Mouse (Mus musculus) embryonic facial prominence, embryonic 14.5 days (tissue): Measurements from ENCODE around the gene Mecp2. TPM values are rescaled to one million over a fixed set of nuclear protein-coding genes. Genes with fewer than 3 reads are reported as not detected.

ENCODE experiments used
- ATAC-seq: fragments of 200-750 bp; cut with Nextera tagmentation; 2 replicates; pipeline ENCODE4 v1.8.0; 2017; ENCODE audit warnings: low read depth, moderate number of reproducible peaks, moderate TSS enrichment
- DNase-seq: peaks from one replicate; pipeline ENCODE4 v3.0.0-alpha.2; 2015; ENCODE audit warnings: low spot score
- H3K27ac ChIP-seq: fragments of 300-500 bp; sonication (generic); replicated peaks from 2 replicates; pipeline ENCODE4 v1.5.1; 2014; ENCODE audit warnings: low read depth, mild to moderate bottlenecking, low read length, moderate library complexity
- H3K27me3 ChIP-seq: fragments of 300-500 bp; sonication (generic); replicated peaks from 2 replicates; pipeline ENCODE4 v1.6.1; 2014; ENCODE audit warnings: low read length; ENCODE audit not compliant: control insufficient read depth, insufficient read depth
- H3K36me3 ChIP-seq: fragments of 300-500 bp; sonication (generic); 2 replicates; pipeline ENCODE4 v1.6.1; 2014; ENCODE audit warnings: low read length, mixed read lengths; ENCODE audit not compliant: control insufficient read depth, insufficient read depth
- H3K4me1 ChIP-seq: fragments of 300-500 bp; sonication (generic); 2 replicates; pipeline ENCODE4 v1.6.1; 2014; ENCODE audit warnings: antibody characterized with exemption, low read length; ENCODE audit not compliant: control insufficient read depth, insufficient read depth
- H3K4me2 ChIP-seq: fragments of 300-500 bp; sonication (generic); 2 replicates; pipeline ENCODE4 v1.6.1; 2014; ENCODE audit warnings: low read depth, mild to moderate bottlenecking, low read length, moderate library complexity, mixed read lengths
- H3K4me3 ChIP-seq: fragments of 300-500 bp; sonication (generic); 2 replicates; pipeline ENCODE4 v1.5.1; 2014; ENCODE audit warnings: low read depth, mild to moderate bottlenecking, low read length
- H3K9ac ChIP-seq: fragments of 300-500 bp; sonication (generic); 2 replicates; pipeline ENCODE4 v1.6.1; 2014; ENCODE audit warnings: low read depth, mild to moderate bottlenecking, low read length, moderate library complexity, mixed read lengths
- H3K9me3 ChIP-seq: fragments of 300-500 bp; sonication (generic); 2 replicates; pipeline ENCODE4 v1.6.1; 2016; ENCODE audit warnings: low read length; ENCODE audit not compliant: control insufficient read depth
- WGBS: fragments of 180-500 bp; shearing (Covaris S2); extraction: QIAGEN DNeasy Blood & Tissue Kit; methylation state at CpG from one replicate; pipeline ENCODE4 v1.1.7; 2014; 5-methylcytosine and 5-hydroxymethylcytosine counted together
- microRNA counts: library from miRNA; unstranded; fragments of <30 nt; microRNA quantifications from one replicate; lab custom pipeline; 2017
- microRNA-seq: library from miRNA; unstranded; fragments of <30 nt; microRNA quantifications from one replicate; pipeline ENCODE4, GENCODE M21; 2016; ENCODE audit warnings: borderline number of aligned reads
- polyA plus RNA-seq: library from polyadenylated mRNA; unstranded; fragments of >200 nt; fragmentation: Nextera tagmentation; extraction: Ambion mirVana; gene quantifications from 2 replicates; pipeline ENCODE4 v1.2.1, GENCODE M21; 2014

The Mecp2 gene
- polyA plus RNA-seq, 1 experiment from 2014 or later, result 10.4 TPM

DNA sequence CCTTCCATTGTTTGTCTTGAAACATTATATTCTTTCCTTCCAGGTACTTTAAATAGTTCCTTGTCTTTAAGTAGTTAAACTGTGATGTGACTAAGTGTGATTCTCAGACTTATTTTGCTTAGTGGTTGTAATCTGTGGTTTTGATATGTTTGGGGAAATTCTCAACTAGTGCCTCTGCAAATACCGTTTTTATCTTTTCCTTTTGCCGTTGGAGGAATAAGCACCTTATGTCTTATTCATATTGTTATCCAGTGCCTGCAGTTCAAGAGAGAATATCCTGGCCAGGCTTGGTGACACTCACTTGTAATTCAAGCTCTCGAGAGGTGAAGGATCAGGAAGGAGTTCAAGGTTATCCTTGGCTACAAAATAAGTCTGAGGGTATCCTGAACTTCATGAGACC, 134.1 kb downstream of the Mecp2 start:
- H3K27ac ChIP-seq, result no peak overlapping the region

DNA sequence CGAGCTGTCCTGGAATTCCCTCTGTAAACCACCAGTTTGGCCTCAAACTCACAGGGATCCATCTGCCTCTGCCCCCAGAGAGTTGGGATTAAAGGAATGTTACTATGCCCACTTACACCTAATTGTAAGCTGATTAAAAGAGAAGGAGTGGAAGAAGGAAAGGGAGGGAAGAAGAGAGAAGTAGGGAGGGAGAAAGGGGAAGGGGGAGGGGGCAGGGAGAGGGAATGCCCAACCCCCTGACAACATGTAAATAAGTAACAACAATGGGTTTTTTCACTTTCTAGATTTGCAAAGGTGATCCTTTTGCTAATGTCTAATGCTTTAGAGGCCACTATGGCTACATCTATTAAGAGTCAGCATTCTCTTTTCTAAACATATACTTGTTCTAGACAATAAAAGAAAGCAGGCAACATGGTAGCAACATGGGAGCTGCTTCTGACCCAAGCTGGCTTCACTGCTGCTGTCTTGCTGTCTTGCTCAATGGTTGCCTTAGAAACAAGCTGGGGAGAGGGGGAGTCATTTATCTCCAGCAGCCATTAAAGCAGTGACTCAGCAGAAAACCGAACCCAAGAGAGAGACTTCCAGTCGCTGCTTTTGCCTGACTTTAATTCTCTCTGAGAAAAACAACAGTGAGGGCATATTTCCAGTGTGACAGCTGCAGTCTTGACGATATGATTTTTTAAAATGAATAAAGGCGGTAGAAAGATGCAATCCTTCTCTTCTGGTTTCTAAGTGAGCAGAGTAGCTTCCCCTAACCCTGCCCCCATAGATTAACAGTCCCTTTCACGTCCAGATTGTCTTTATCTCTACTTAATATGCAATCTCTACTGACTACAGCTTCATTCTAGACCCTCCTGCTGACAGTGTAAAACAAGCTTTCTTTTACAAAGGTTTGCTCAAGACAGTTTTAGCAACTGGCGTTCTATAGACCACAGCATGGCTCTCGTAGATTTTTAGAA, 136.0 kb downstream of the Mecp2 start:
- Histone ChIP-seq H3K27ac (peak overlapping the region; percentile 28; the same call in 1 of the 2 replicates), H3K4me3 (no peak overlapping the region), H3K4me2 (no peak overlapping the region), H3K27me3 (0 out of 2 replicates have a peak, but pooled peaks cover 4% of the 10 kb centered on the region), H3K9me3 (no peaks in the 10 kb centered on the region), H3K9ac (no peak overlapping the region), H3K36me3 (no peaks in the 10 kb centered on the region), H3K4me1 (no peaks in the 10 kb centered on the region)
- 22% methylated on average over 8 of the region's 8 CpGs for WGBS
- DNase-seq, result peak; percentile 84
- peak; percentile 78; the same call in 1 of the 2 replicates for ATAC-seq

More for the DNA sequence above, 134.1 kb downstream of the Mecp2 start:
- Histone ChIP-seq H3K4me3 (no peak overlapping the region), H3K4me2 (no peak overlapping the region), H3K4me1 (no peaks in the 10 kb centered on the region), H3K9me3 (no peaks in the 10 kb centered on the region), H3K9ac (no peak overlapping the region), H3K27me3 (no peaks in the 10 kb centered on the region), H3K36me3 (no peaks in the 10 kb centered on the region)
- ATAC-seq (no peak), DNase-seq (no peak)
- WGBS, result 83% methylated on average over 3 of the region's 3 CpGs

DNA sequence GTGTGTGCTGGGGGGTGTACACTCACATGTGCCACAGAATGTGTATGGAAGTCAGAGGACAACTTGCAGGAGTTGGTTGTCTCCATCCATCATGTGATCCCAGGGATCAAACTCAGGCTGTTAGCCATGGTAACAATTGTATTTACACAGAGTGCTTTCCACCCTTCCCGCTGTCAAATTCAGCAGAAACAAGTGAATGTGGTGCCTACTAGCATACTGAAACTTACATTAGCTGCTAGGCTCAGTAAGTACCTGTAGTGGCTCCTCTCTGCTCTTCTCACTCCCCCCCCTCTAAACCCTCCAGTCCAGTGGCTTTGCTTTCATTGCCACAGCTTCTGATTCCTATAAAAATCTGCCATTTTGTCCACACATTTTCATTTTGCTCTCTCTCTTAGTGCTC, 157.4 kb downstream of the Mecp2 start:
- ATAC-seq, result no peak
- no peak overlapping the region for H3K4me2 ChIP-seq
- H3K4me3 ChIP-seq, result no peak overlapping the region
- 91% methylated on average over 1 of the region's 1 CpGs for WGBS
- H3K9ac ChIP-seq, result no peak overlapping the region
- no peaks in the 10 kb centered on the region for H3K36me3 ChIP-seq
- H3K9me3 ChIP-seq, result no peaks in the 10 kb centered on the region
- H3K4me1 ChIP-seq, result no peaks in the 10 kb centered on the region
- no peak overlapping the region for H3K27ac ChIP-seq
- no peak for DNase-seq
- H3K27me3 ChIP-seq, result no peaks in the 10 kb centered on the region

MicroRNAs within 50 kb of the gene (microRNA counts, 519-probe panel; counts per million panel counts)
- microRNA mmu-miR-718 (lab: Ali Mortazavi, UCI), result 19.3 counts per million

Small RNA genes lying within 50 kb of the gene (microRNA-seq; reads per million reads assigned to microRNA genes)
- gene Mir5132 (0.83 reads per million), gene Mir718 (not detected)

Other genes starting within 250 kb of the Mecp2 start
- gene Avpr2, start 243.3 kb downstream of the Mecp2 start, polyA plus RNA-seq, result 0.14 TPM in 1 of 2 replicates, not detected in the other
- 9.7 and 10.2 TPM in 2 replicates for gene L1cam, start 239.3 kb downstream of the Mecp2 start, polyA plus RNA-seq
- gene Arhgap4, start 213.5 kb downstream of the Mecp2 start, polyA plus RNA-seq, result 2.3 and 4.5 TPM in 2 replicates
- gene Naa10, start 213.4 kb downstream of the Mecp2 start, polyA plus RNA-seq, result 102 and 110 TPM in 2 replicates
- gene Renbp, start 204.5 kb downstream of the Mecp2 start, polyA plus RNA-seq, result 36.1 and 38.1 TPM in 2 replicates
- 60.2 and 63.6 TPM in 2 replicates for gene Hcfc1, start 169.0 kb downstream of the Mecp2 start, polyA plus RNA-seq
- 43.3 and 48.2 TPM in 2 replicates for gene Irak1, start 111.4 kb downstream of the Mecp2 start, polyA plus RNA-seq
- gene Opn1mw, start 7.9 kb downstream of the Mecp2 start, polyA plus RNA-seq, result not detected in 2 replicates
- gene Tex28, start 32.5 kb upstream of the Mecp2 start, polyA plus RNA-seq, result not detected in 2 replicates
- gene Tktl1, start 41.9 kb upstream of the Mecp2 start, polyA plus RNA-seq, result not detected in 2 replicates
- gene Flna, start 114.5 kb upstream of the Mecp2 start, polyA plus RNA-seq, result 284 and 324 TPM in 2 replicates
- gene Emd, start 119.3 kb upstream of the Mecp2 start, polyA plus RNA-seq, result 26.1 and 26.9 TPM in 2 replicates
- 898 and 935 TPM in 2 replicates for gene Rpl10, start 135.4 kb upstream of the Mecp2 start, polyA plus RNA-seq
- 61.5 and 63.1 TPM in 2 replicates for gene Taz, start 146.5 kb upstream of the Mecp2 start, polyA plus RNA-seq
- gene Dnase1l1, start 147.0 kb upstream of the Mecp2 start, polyA plus RNA-seq, result 16.5 and 19.3 TPM in 2 replicates
- 138 and 143 TPM in 2 replicates for gene Atp6ap1, start 161.7 kb upstream of the Mecp2 start, polyA plus RNA-seq
- gene Gdi1, start 169.6 kb upstream of the Mecp2 start, polyA plus RNA-seq, result 156 and 180 TPM in 2 replicates
- gene Fam50a, start 177.7 kb upstream of the Mecp2 start, polyA plus RNA-seq, result 45.6 and 47.9 TPM in 2 replicates
- 18.0 and 19.7 TPM in 2 replicates for gene Plxna3, start 193.7 kb upstream of the Mecp2 start, polyA plus RNA-seq
- gene Lage3, start 218.3 kb upstream of the Mecp2 start, polyA plus RNA-seq, result 94.0 and 104 TPM in 2 replicates
- 78.8 and 83.5 TPM in 2 replicates for gene Ubl4a, start 237.9 kb upstream of the Mecp2 start, polyA plus RNA-seq
- 21.4 and 22.5 TPM in 2 replicates for gene Slc10a3, start 238.0 kb upstream of the Mecp2 start, polyA plus RNA-seq